Mouse (Mus musculus) G1E (cell line): ENCODE results near the gene Nup107. TPM values are rescaled to one million over a fixed set of nuclear protein-coding genes. Genes with fewer than 3 reads are reported as not detected.

Experiments
- ATAC-seq: 2 replicates; pipeline ENCODE4 v1.8.0; 2016; ENCODE audit warnings: mild to moderate bottlenecking; ENCODE audit not compliant: insufficient number of reproducible peaks, poor library complexity, low FRiP score, severe bottlenecking; ENCODE audit errors: extremely low read depth
- DNase-seq: peaks from one replicate; pipeline ENCODE4 v3.0.0; 2012; ENCODE audit warnings: low spot score
- H3K27me3 ChIP-seq: 2 replicates; pipeline ENCODE4 v1.6.1; 2012; ENCODE audit warnings: mild to moderate bottlenecking, low read length, inconsistent platforms; ENCODE audit not compliant: insufficient read depth
- H3K36me3 ChIP-seq: replicated peaks from 2 replicates; pipeline ENCODE3; 2012; ENCODE audit warnings: mild to moderate bottlenecking, inconsistent platforms
- H3K4me1 ChIP-seq: 2 replicates; pipeline ENCODE4 v1.6.1; 2012; ENCODE audit warnings: low read depth, low read length, inconsistent platforms, mixed read lengths; ENCODE audit not compliant: insufficient read depth
- H3K4me3 ChIP-seq: 2 replicates; pipeline ENCODE4 v1.5.1; 2012; ENCODE audit warnings: low read depth, mild to moderate bottlenecking, inconsistent platforms, low read length, moderate library complexity, mixed read lengths
- H3K9me3 ChIP-seq: replicated peaks from 2 replicates; pipeline ENCODE4 v1.6.1; 2012; ENCODE audit warnings: inconsistent platforms
- CTCF ChIP-seq: IDR thresholded peaks from 2 replicates; pipeline ENCODE4 v1.5.1; 2012; ENCODE audit warnings: low read depth, low read length, inconsistent platforms, mixed read lengths
- GATA1 ChIP-seq: IDR thresholded peaks from 2 replicates; pipeline ENCODE4 v1.6.1; 2012; ENCODE audit warnings: borderline replicate concordance, low read length, inconsistent platforms, mixed read lengths
- GATA2 ChIP-seq: IDR thresholded peaks from 2 replicates; pipeline ENCODE4 v1.6.1; 2012; ENCODE audit warnings: low read depth, low read length, inconsistent platforms, borderline replicate concordance
- POLR2AphosphoS5 ChIP-seq: IDR thresholded peaks from 2 replicates; pipeline ENCODE4 v1.6.1; 2012; ENCODE audit warnings: low read depth, low read length, inconsistent platforms; ENCODE audit not compliant: insufficient replicate concordance
- TAL1 ChIP-seq: conservative IDR thresholded peaks from 2 replicates; pipeline ENCODE4 v1.6.1; 2012; ENCODE audit warnings: low read depth, low read length, inconsistent platforms, mixed read lengths
- polyA plus RNA-seq: library from polyadenylated mRNA; stranded (reverse); fragments of >175 nt; gene quantifications from 2 replicates; pipeline ENCODE4 v1.2.3, GENCODE M21; 2012
- total RNA-seq, 2 experiments: library from RNA; stranded (forward) in 1 of 2; stranded (reverse) in 1 of 2; fragments of 200-1000 nt in 1 of 2; fragments of >200 nt in 1 of 2; fragmentation: Nextera tagmentation in 1 of 2; gene quantifications; 2 replicates each; pipeline ENCODE4 v1.2.3; 2014 to 2017

Gene Nup107
- total and polyA plus RNA-seq, 3 experiments: 59.9 to 144 (median 130) TPM

- no peaks in the 10 kb centered on the region for H3K27me3 ChIP-seq
- H3K4me1 ChIP-seq: peaks cover 40% of the 10 kb centered on the region
- H3K36me3 ChIP-seq: peaks cover 32% of the 10 kb centered on the region
- no peaks in the 10 kb centered on the region for H3K9me3 ChIP-seq
- TF ChIP-seq GATA2 (no peak), GATA1 (no peak), CTCF (no peak), POLR2AphosphoS5 (no peak), TAL1 (no peak)
- ATAC-seq (no peak), DNase-seq (no peak)
- H3K4me3 ChIP-seq: no peak overlapping the region
Measured at GRCm38 (mm10) chr10:117835453-117835852, 42.9 kb upstream of the Nup107 start.

GRCm38 (mm10) chr10:117830797-117831196 lies 38.3 kb upstream of the Nup107 start:
- TF ChIP-seq GATA1 (no peak), TAL1 (no peak), POLR2AphosphoS5 (no peak), GATA2 (no peak), CTCF (no peak)
- no peak overlapping the region for H3K4me3 ChIP-seq
- peaks cover 34% of the 10 kb centered on the region for H3K4me1 ChIP-seq
- H3K36me3 ChIP-seq: peaks cover 29% of the 10 kb centered on the region
- no peak; the same call in 1 of the 2 replicates for ATAC-seq
- no peaks in the 10 kb centered on the region for H3K27me3 ChIP-seq
- no peak for DNase-seq
- no peaks in the 10 kb centered on the region for H3K9me3 ChIP-seq

GRCm38 (mm10) chr10:117829472-117830155 lies 37.1 kb upstream of the Nup107 start:
- DNase-seq (no peak), ATAC-seq (no peak)
- Histone ChIP-seq H3K9me3 (no peaks in the 10 kb centered on the region), H3K4me1 (peaks cover 35% of the 10 kb centered on the region), H3K4me3 (no peak overlapping the region), H3K36me3 (peaks cover 30% of the 10 kb centered on the region), H3K27me3 (no peaks in the 10 kb centered on the region)
- TF ChIP-seq POLR2AphosphoS5 (no peak), TAL1 (no peak), GATA2 (no peak), CTCF (no peak), GATA1 (no peak)

- Histone ChIP-seq H3K9me3 (no peaks in the 10 kb centered on the region), H3K4me1 (peaks cover 40% of the 10 kb centered on the region), H3K4me3 (no peak overlapping the region), H3K27me3 (no peaks in the 10 kb centered on the region), H3K36me3 (peaks cover 35% of the 10 kb centered on the region)
- ATAC-seq (no peak), DNase-seq (no peak)
- TF ChIP-seq GATA2: no peak
- no peak for TF ChIP-seq CTCF
- no peak for TF ChIP-seq TAL1
- TF ChIP-seq GATA1: no peak
- no peak for TF ChIP-seq POLR2AphosphoS5
Measured at GRCm38 (mm10) chr10:117829022-117829421, 36.5 kb upstream of the Nup107 start.

- H3K4me1 ChIP-seq: peaks cover 40% of the 10 kb centered on the region
- TF ChIP-seq CTCF (no peak), POLR2AphosphoS5 (no peak), TAL1 (no peak), GATA1 (no peak), GATA2 (no peak)
- no peak overlapping the region for H3K4me3 ChIP-seq
- DNase-seq (no peak), ATAC-seq (no peak)
- no peaks in the 10 kb centered on the region for H3K27me3 ChIP-seq
- H3K36me3 ChIP-seq: peaks cover 38% of the 10 kb centered on the region
- H3K9me3 ChIP-seq: no peaks in the 10 kb centered on the region
Measured at GRCm38 (mm10) chr10:117828536-117828935, 36.0 kb upstream of the Nup107 start.

- no peaks in the 10 kb centered on the region for H3K9me3 ChIP-seq
- H3K4me3 ChIP-seq: no peak overlapping the region
- ATAC-seq (no peak), DNase-seq (no peak)
- H3K4me1 ChIP-seq: peaks cover 27% of the 10 kb centered on the region
- no peaks in the 10 kb centered on the region for H3K27me3 ChIP-seq
- peaks cover 66% of the 10 kb centered on the region for H3K36me3 ChIP-seq
- TF ChIP-seq GATA1: no peak
Measured at GRCm38 (mm10) chr10:117824647-117825046, 32.1 kb upstream of the Nup107 start.

- Histone ChIP-seq H3K9me3 (no peaks in the 10 kb centered on the region), H3K4me3 (no peak overlapping the region), H3K27me3 (no peaks in the 10 kb centered on the region), H3K4me1 (peaks cover 22% of the 10 kb centered on the region), H3K36me3 (peaks cover 67% of the 10 kb centered on the region)
- TF ChIP-seq GATA1 (no peak), GATA2 (no peak), POLR2AphosphoS5 (no peak), CTCF (no peak), TAL1 (no peak)
- DNase-seq: no peak
- ATAC-seq: no peak
Measured at GRCm38 (mm10) chr10:117824139-117824538, 31.6 kb upstream of the Nup107 start.
